Mouse (Mus musculus) embryonic facial prominence, embryonic 15.5 days (tissue): ENCODE results near the gene Filip1. TPM values are rescaled to one million over a fixed set of nuclear protein-coding genes. Genes with fewer than 3 reads are reported as not detected.

Source experiments
- ATAC-seq: fragments of 200-750 bp; cut with Nextera tagmentation; 2 replicates; pipeline ENCODE4 v1.8.0; 2017; ENCODE audit warnings: low read depth, moderate TSS enrichment; ENCODE audit not compliant: insufficient number of reproducible peaks, low FRiP score, low TSS enrichment
- H3K27ac ChIP-seq: fragments of 300-500 bp; sonication (generic); replicated peaks from 2 replicates; pipeline ENCODE4 v1.5.1; 2015; ENCODE audit warnings: mild to moderate bottlenecking, inconsistent platforms
- H3K27me3 ChIP-seq: fragments of 300-500 bp; sonication (generic); 2 replicates; pipeline ENCODE4 v1.6.1; 2015; ENCODE audit warnings: inconsistent platforms
- H3K36me3 ChIP-seq: fragments of 300-500 bp; sonication (generic); 2 replicates; pipeline ENCODE4 v1.6.1; 2015; ENCODE audit warnings: mild to moderate bottlenecking, inconsistent platforms
- H3K4me1 ChIP-seq: fragments of 300-500 bp; sonication (generic); 2 replicates; pipeline ENCODE4 v1.6.1; 2015; ENCODE audit warnings: inconsistent platforms
- H3K4me2 ChIP-seq: fragments of 300-500 bp; sonication (generic); replicated peaks from 2 replicates; pipeline ENCODE4 v1.6.1; 2015; ENCODE audit warnings: mild to moderate bottlenecking, inconsistent platforms
- H3K4me3 ChIP-seq: fragments of 300-500 bp; sonication (generic); replicated peaks from 2 replicates; pipeline ENCODE4 v1.5.1; 2015; ENCODE audit warnings: mild to moderate bottlenecking, inconsistent platforms
- H3K9ac ChIP-seq: fragments of 300-500 bp; sonication (generic); 2 replicates; pipeline ENCODE4 v1.6.1; 2015; ENCODE audit warnings: inconsistent platforms
- H3K9me3 ChIP-seq: fragments of 300-500 bp; sonication (generic); replicated peaks from 2 replicates; pipeline ENCODE4 v1.6.1; 2016; ENCODE audit warnings: inconsistent platforms
- WGBS: fragments of 180-500 bp; shearing (Covaris S2); methylation state at CpG from one replicate; pipeline ENCODE4 v1.1.7; 2015; 5-methylcytosine and 5-hydroxymethylcytosine counted together
- polyA plus RNA-seq: library from polyadenylated mRNA; unstranded; fragments of >200 nt; fragmentation: Nextera tagmentation; extraction: Ambion mirVana; gene quantifications from 2 replicates; pipeline ENCODE4 v1.2.1, GENCODE M21; 2015

Filip1 gene
- polyA plus RNA-seq, 1 experiment from 2014 or later, result 7.6 TPM

GRCm38 (mm10) chr9:79795076-79795475 is 217.6 kb downstream of the Filip1 start:
- Histone ChIP-seq H3K4me1 (peaks cover 7% of the 10 kb centered on the region; the same call in 1 of the 2 replicates), H3K4me2 (no peak overlapping the region), H3K9ac (no peak overlapping the region), H3K36me3 (no peaks in the 10 kb centered on the region), H3K4me3 (no peak overlapping the region), H3K9me3 (no peaks in the 10 kb centered on the region), H3K27ac (no peak overlapping the region), H3K27me3 (no peaks in the 10 kb centered on the region)
- ATAC-seq, result no peak
- 82% methylated on average over 1 of the region's 1 CpGs for WGBS

DNA sequence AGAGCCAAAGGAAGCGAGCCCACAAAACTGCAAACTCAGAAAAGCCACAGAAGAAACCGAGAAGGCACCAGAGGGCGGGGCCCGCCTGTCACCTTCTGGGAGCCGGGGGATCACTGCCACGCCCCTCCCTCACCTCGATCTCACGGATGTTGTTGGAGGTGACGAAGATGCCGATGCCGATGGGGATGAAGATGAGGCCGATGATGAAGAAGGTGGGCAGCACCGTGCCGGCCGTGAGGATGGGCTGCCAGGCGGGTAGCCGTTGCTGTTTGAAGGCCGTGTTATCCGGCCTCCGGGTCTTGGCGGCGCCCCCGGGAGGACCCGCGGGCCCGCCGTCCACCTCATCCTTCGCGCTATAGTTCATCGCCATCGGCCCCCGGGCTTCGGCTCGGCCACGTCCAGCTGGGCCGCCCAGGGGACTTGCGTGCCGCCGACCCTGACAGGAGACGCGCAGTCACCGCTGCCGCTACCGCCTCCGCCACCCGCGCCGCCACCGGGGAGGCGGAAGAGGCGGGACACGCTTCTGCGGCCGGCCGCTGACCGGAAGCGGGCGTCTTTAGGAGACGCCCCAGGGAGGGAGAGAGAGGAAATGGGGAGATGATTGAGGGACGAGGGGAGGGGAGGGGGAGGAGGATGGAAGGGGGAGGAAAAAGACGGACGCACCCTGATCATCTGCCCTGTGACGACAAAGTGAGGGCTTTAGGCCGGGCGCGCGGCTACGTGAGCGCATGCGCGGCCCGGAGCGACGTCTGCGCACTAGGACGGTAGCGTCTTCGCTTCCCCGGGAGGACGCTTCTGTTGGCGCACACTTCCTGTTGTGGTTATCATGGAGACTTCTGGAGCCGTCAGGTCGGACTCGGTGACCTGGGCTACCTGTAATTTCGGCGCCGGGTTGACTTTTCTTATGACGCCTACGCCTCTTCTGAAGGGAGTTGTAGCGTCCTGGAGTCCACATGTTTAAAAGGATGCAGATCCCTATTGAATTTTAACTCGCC is 219.5 kb downstream of the Filip1 start, which contains the start of gene Tmem30a:
Tmem30a (minus strand) TSS at position 667 of the 995 bp plus-strand sequence.
- H3K9me3 ChIP-seq, result no peaks in the 10 kb centered on the region
- peak within 1 kb of the TSS; percentile 96 for H3K27ac ChIP-seq
- H3K9ac ChIP-seq, result peak within 1 kb of the TSS; percentile 91
- peak within 1 kb of the TSS; percentile 98 for H3K4me3 ChIP-seq
- peak within 1 kb of the TSS; percentile 59 for H3K4me2 ChIP-seq
- peak; percentile 98 for ATAC-seq
- under 1% methylated on average over 80 of the region's 91 CpGs for WGBS
- no peaks in the 10 kb centered on the region for H3K36me3 ChIP-seq
- no peaks in the 10 kb centered on the region for H3K27me3 ChIP-seq
- peaks cover 7% of the 10 kb centered on the region; the same call in 1 of the 2 replicates for H3K4me1 ChIP-seq

DNA sequence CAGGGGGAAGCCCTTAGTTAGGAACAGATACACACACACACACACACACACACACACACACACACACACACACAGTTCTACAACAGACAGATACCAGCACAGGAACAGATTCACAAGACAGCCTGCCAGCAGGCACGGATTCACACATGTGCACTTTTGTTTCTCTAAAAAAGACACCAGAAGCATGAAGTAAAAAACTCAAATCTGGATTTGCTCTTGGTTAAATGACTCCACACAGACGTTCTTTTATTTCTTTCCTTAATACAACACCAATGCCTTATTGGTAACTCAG is 226.9 kb downstream of the Filip1 start:
- Histone ChIP-seq H3K27me3 (no peaks in the 10 kb centered on the region), H3K9ac (no peak overlapping the region), H3K4me1 (0 out of 2 replicates have a peak, but pooled peaks cover 8% of the 10 kb centered on the region), H3K9me3 (no peaks in the 10 kb centered on the region), H3K4me2 (no peak overlapping the region), H3K36me3 (no peaks in the 10 kb centered on the region), H3K4me3 (no peak overlapping the region), H3K27ac (no peak overlapping the region)
- 52% methylated on average over 2 of the region's 2 CpGs for WGBS
- no peak for ATAC-seq

- ATAC-seq, result no peak
- no peak overlapping the region for H3K4me2 ChIP-seq
- H3K4me3 ChIP-seq, result no peak overlapping the region
- no peaks in the 10 kb centered on the region for H3K36me3 ChIP-seq
- 80% methylated on average over 2 of the region's 2 CpGs for WGBS
- H3K4me1 ChIP-seq, result 0 out of 2 replicates have a peak, but pooled peaks cover 8% of the 10 kb centered on the region
- no peaks in the 10 kb centered on the region for H3K27me3 ChIP-seq
- H3K9me3 ChIP-seq, result no peaks in the 10 kb centered on the region
- H3K9ac ChIP-seq, result no peak overlapping the region
- H3K27ac ChIP-seq, result no peak overlapping the region
These were observed 227.5 kb downstream of the Filip1 start for GRCm38 (mm10) chr9:79784934-79785793.

GRCm38 (mm10) chr9:79784439-79784838 is 228.2 kb downstream of the Filip1 start:
- Histone ChIP-seq H3K27me3 (no peaks in the 10 kb centered on the region), H3K9ac (no peak overlapping the region), H3K36me3 (no peaks in the 10 kb centered on the region), H3K9me3 (no peaks in the 10 kb centered on the region), H3K4me2 (no peak overlapping the region), H3K4me1 (0 out of 2 replicates have a peak, but pooled peaks cover 8% of the 10 kb centered on the region), H3K27ac (no peak overlapping the region), H3K4me3 (no peak overlapping the region)
- WGBS, result 64% methylated on average over 3 of the region's 3 CpGs
- no peak for ATAC-seq

GRCm38 (mm10) chr9:79779354-79779753 is 233.3 kb downstream of the Filip1 start:
- Histone ChIP-seq H3K9ac (no peak overlapping the region), H3K4me2 (no peak overlapping the region), H3K36me3 (0 out of 2 replicates have a peak, but pooled peaks cover 5% of the 10 kb centered on the region), H3K27me3 (no peaks in the 10 kb centered on the region), H3K4me3 (no peak overlapping the region), H3K9me3 (no peaks in the 10 kb centered on the region), H3K27ac (no peak overlapping the region), H3K4me1 (0 out of 2 replicates have a peak, but pooled peaks cover under 1% of the 10 kb centered on the region)
- 70% methylated on average over 2 of the region's 2 CpGs for WGBS
- ATAC-seq, result no peak

DNA sequence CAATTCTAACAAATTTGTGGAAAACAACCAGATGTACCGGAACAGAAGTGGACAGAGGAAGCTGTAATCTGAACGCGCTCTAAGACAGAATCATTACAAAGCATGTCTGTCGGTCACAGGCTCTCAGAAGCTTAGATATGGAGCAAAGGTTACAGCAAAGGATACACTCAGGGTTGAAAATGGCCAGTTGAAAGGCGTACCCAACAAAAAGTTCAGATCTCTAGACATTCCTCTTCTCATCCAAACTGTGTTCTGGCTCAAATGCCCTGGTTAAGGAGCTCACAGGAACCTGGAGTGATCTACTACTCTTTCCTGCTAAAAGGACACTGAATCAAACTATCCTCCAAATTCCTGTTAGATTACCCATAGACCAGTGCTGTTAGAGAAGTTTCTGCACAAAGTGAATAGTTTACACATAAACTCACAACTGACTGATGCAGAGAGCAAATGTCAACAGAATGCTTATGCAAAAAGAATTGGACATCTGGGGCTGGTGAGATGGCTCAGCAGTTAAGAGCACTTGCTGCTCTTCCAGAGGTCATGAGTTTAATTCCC is 245.6 kb downstream of the Filip1 start:
- no peak overlapping the region for H3K9ac ChIP-seq
- no peaks in the 10 kb centered on the region for H3K9me3 ChIP-seq
- H3K27me3 ChIP-seq, result no peaks in the 10 kb centered on the region
- H3K4me1 ChIP-seq, result no peaks in the 10 kb centered on the region
- no peak overlapping the region for H3K4me2 ChIP-seq
- 90% methylated on average over 5 of the region's 5 CpGs for WGBS
- H3K27ac ChIP-seq, result no peak overlapping the region
- H3K4me3 ChIP-seq, result no peak overlapping the region
- H3K36me3 ChIP-seq, result peaks cover 8% of the 10 kb centered on the region; the same call in 1 of the 2 replicates
- no peak for ATAC-seq

DNA sequence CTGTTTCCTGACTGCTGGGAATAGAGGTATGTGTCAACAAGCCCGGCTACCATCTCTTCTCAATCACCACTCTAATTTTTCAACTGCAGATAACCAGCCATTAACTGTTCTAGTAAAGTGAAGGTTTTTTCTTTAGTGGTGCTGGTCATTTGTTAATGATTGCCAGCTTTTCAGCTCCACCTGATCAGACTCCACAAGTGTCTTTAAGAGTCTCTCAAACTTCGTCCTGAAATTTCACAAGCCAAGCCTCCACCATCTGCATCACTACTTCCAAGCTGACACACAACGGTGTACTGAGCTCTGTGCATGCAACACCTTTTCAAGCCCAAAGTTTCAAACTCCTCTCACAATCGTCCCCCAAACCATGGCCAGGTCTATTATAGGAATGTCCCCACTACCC is 247.3 kb downstream of the Filip1 start:
- H3K27ac ChIP-seq, result no peak overlapping the region
- ATAC-seq, result no peak
- 83% methylated on average over 4 of the region's 4 CpGs for WGBS

More for the DNA sequence above, 247.3 kb downstream of the Filip1 start:
- no peaks in the 10 kb centered on the region for H3K27me3 ChIP-seq
- H3K9ac ChIP-seq, result no peak overlapping the region
- H3K4me3 ChIP-seq, result no peak overlapping the region
- H3K4me1 ChIP-seq, result no peaks in the 10 kb centered on the region
- H3K36me3 ChIP-seq, result 0 out of 2 replicates have a peak, but pooled peaks cover under 1% of the 10 kb centered on the region
- no peaks in the 10 kb centered on the region for H3K9me3 ChIP-seq
- H3K4me2 ChIP-seq, result no peak overlapping the region

Other genes starting within 250 kb of the Filip1 start
- gene Tmem30a, start 219.3 kb downstream of the Filip1 start, polyA plus RNA-seq, result 65.1 and 68.5 TPM in 2 replicates
- gene Senp6, start 54.1 kb upstream of the Filip1 start, polyA plus RNA-seq, result 47.4 and 53.3 TPM in 2 replicates
- 23.3 and 24.7 TPM in 2 replicates for gene Myo6, start 152.2 kb upstream of the Filip1 start, polyA plus RNA-seq